Mouse (Mus musculus): ENCODE results near the gene Clic6. TPM values are rescaled to one million over a fixed set of nuclear protein-coding genes. Genes with fewer than 3 reads are reported as not detected.

The Clic6 gene
- polyA plus RNA-seq, 1 experiment, result 9.5 TPM

DNA sequence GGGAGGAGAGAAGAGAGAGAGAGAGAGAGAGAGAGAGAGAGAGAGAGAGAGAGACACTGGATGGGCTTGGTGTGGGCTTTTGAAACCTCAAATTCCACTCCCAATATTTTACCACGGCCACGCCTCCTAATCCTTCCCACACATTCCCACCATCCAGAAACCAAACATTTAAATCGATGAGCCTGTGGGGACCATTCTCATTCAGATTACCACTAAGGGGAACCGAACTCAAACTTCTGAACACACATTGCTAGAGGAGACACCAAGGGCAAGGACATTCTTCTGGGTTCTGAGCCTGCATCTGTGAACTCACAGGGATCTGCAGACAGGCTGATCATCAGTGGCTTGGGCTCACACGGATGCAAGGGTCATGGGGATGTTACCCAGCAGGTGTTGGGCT is 2.9 kb downstream of the Clic6 start:
- no peak for DNase-seq
- no peaks in the 10 kb centered on the region for H3K4me1 ChIP-seq (ENCODE audit: control insufficient read depth, insufficient read depth, low read length)
- TF ChIP-seq CTCF (IDR thresholded peaks at IDR 0.05; ENCODE audit: insufficient read depth, low read length), result no peak
- TF ChIP-seq POLR2A (IDR thresholded peaks at IDR 0.05; ENCODE audit: borderline replicate concordance, extremely low read depth, low read depth, low read length), result no peak
- no peak overlapping the region for H3K4me3 ChIP-seq (replicated peaks; ENCODE audit: extremely low read depth, low read depth, low read length)
- 86% methylated on average over 5 of the region's 5 CpGs for WGBS

DNA sequence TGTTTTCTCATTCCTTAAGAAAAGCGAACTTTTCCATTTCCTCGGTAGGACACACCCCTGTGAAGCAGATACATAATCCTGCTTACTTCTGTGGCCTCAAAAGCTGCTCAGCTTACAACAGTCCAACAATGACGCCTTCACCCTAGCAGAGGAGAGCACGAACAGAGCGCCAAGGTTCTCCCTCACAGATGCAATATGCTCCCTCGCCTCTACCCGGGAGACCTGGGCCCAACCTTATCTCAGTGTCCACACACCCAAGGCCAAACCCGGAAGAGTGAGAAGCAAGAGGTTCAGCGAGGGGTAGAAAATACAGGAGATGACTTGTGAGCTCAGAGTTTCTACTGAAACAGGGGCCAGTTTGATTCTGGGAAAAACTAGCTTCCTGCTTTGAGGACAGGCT is 3.8 kb downstream of the Clic6 start:
- no peak for TF ChIP-seq POLR2A (IDR thresholded peaks at IDR 0.05; ENCODE audit: borderline replicate concordance, extremely low read depth, low read depth, low read length)
- TF ChIP-seq CTCF (IDR thresholded peaks at IDR 0.05; ENCODE audit: insufficient read depth, low read length), result no peak
- no peak for DNase-seq
- WGBS, result 64% methylated on average over 9 of the region's 9 CpGs
- Histone ChIP-seq H3K4me3 (replicated peaks; ENCODE audit: extremely low read depth, low read depth, low read length) (no peak overlapping the region), H3K4me1 (ENCODE audit: control insufficient read depth, insufficient read depth, low read length) (no peaks in the 10 kb centered on the region)

GRCm38 (mm10) chr16:92497851-92498588 is 12.5 kb downstream of the Clic6 start:
- WGBS, result 10% methylated on average over 26 of the region's 26 CpGs
- TF ChIP-seq CTCF (IDR thresholded peaks at IDR 0.05; ENCODE audit: insufficient read depth, low read length) (no peak), POLR2A (IDR thresholded peaks at IDR 0.05; ENCODE audit: borderline replicate concordance, extremely low read depth, low read depth, low read length) (no peak)
- Histone ChIP-seq H3K4me1 (ENCODE audit: control insufficient read depth, insufficient read depth, low read length) (peaks cover 5% of the 10 kb centered on the region), H3K4me3 (replicated peaks; ENCODE audit: extremely low read depth, low read depth, low read length) (peak overlapping the region; percentile 52)
- DNase-seq, result peak; percentile 34

DNA sequence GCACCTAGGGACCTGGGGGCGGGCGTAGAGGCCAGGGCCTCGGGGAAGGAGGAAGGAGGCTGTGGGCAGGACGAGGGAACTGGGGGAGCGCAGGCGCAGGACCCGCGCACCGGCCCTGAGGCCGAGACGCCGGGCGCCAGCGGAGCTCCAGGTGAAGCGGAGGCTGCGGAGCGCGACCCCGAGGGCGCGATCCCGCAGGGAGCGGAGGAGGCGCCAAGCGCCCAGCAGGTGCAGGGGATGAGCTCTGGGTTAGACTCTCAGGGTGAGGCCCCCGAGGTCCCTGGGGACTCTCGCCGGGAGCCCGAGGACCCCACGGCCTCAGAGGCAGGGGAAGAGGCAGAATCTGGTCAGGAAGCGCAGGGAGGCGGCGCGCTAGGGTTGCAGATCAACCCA is 13.0 kb downstream of the Clic6 start:
- peak; percentile 34 for DNase-seq
- peak overlapping the region; percentile 52 for H3K4me3 ChIP-seq (replicated peaks; ENCODE audit: extremely low read depth, low read depth, low read length)
- WGBS, result 1% methylated on average over 34 of the region's 34 CpGs
- TF ChIP-seq CTCF (IDR thresholded peaks at IDR 0.05; ENCODE audit: insufficient read depth, low read length) (no peak), POLR2A (IDR thresholded peaks at IDR 0.05; ENCODE audit: borderline replicate concordance, extremely low read depth, low read depth, low read length) (no peak)
- peaks cover 5% of the 10 kb centered on the region for H3K4me1 ChIP-seq (ENCODE audit: control insufficient read depth, insufficient read depth, low read length)

DNA sequence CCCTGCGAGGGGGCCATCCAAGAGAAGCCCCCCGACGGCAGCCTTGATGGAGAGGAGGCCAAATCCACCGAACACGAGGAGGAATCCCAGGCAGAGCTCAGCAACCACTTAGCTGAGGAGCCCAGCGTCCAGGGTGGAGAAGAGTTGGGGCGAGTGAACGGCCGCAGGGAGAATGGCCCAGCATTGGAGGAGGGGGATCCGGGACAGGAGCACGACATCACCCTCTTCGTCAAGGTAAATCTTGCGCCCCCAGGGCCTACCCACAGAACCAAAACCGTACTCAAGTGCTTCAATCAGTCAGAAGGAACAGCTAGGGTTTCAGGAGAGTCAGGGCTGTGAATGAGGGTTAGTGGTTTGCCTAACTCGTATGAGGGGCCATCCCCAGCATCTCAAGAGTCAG is 13.8 kb downstream of the Clic6 start:
- peaks cover 5% of the 10 kb centered on the region for H3K4me1 ChIP-seq (ENCODE audit: control insufficient read depth, insufficient read depth, low read length)
- peak overlapping the region; percentile 13 for H3K4me3 ChIP-seq (replicated peaks; ENCODE audit: extremely low read depth, low read depth, low read length)
- no peak for DNase-seq
- WGBS, result 25% methylated on average over 15 of the region's 15 CpGs
- TF ChIP-seq POLR2A (IDR thresholded peaks at IDR 0.05; ENCODE audit: borderline replicate concordance, extremely low read depth, low read depth, low read length), result no peak
- TF ChIP-seq CTCF (IDR thresholded peaks at IDR 0.05; ENCODE audit: insufficient read depth, low read length), result no peak

GRCm38 (mm10) chr16:92500534-92500933 is 15.0 kb downstream of the Clic6 start:
- WGBS, result 78% methylated on average over 8 of the region's 8 CpGs
- no peak for TF ChIP-seq CTCF (IDR thresholded peaks at IDR 0.05; ENCODE audit: insufficient read depth, low read length)
- TF ChIP-seq POLR2A (IDR thresholded peaks at IDR 0.05; ENCODE audit: borderline replicate concordance, extremely low read depth, low read depth, low read length), result no peak
- DNase-seq, result no peak
- Histone ChIP-seq H3K4me1 (ENCODE audit: control insufficient read depth, insufficient read depth, low read length) (peaks cover 5% of the 10 kb centered on the region), H3K4me3 (replicated peaks; ENCODE audit: extremely low read depth, low read depth, low read length) (no peak overlapping the region)

GRCm38 (mm10) chr16:92503105-92503504 is 17.6 kb downstream of the Clic6 start:
- TF ChIP-seq CTCF (IDR thresholded peaks at IDR 0.05; ENCODE audit: insufficient read depth, low read length) (no peak), POLR2A (IDR thresholded peaks at IDR 0.05; ENCODE audit: borderline replicate concordance, extremely low read depth, low read depth, low read length) (no peak)
- DNase-seq, result no peak
- 69% methylated on average over 5 of the region's 5 CpGs for WGBS
- Histone ChIP-seq H3K4me1 (ENCODE audit: control insufficient read depth, insufficient read depth, low read length) (peaks cover 5% of the 10 kb centered on the region), H3K4me3 (replicated peaks; ENCODE audit: extremely low read depth, low read depth, low read length) (no peak overlapping the region)

- TF ChIP-seq POLR2A (IDR thresholded peaks at IDR 0.05; ENCODE audit: borderline replicate concordance, extremely low read depth, low read depth, low read length) (no peak), CTCF (IDR thresholded peaks at IDR 0.05; ENCODE audit: insufficient read depth, low read length) (no peak)
- no peak overlapping the region for H3K4me3 ChIP-seq (replicated peaks; ENCODE audit: extremely low read depth, low read depth, low read length)
- WGBS, result 66% methylated on average over 4 of the region's 4 CpGs
- no peak for DNase-seq
- no peaks in the 10 kb centered on the region for H3K4me1 ChIP-seq (ENCODE audit: control insufficient read depth, insufficient read depth, low read length)
Observed at GRCm38 (mm10) chr16:92507573-92507972, 22.0 kb downstream of the Clic6 start.

DNA sequence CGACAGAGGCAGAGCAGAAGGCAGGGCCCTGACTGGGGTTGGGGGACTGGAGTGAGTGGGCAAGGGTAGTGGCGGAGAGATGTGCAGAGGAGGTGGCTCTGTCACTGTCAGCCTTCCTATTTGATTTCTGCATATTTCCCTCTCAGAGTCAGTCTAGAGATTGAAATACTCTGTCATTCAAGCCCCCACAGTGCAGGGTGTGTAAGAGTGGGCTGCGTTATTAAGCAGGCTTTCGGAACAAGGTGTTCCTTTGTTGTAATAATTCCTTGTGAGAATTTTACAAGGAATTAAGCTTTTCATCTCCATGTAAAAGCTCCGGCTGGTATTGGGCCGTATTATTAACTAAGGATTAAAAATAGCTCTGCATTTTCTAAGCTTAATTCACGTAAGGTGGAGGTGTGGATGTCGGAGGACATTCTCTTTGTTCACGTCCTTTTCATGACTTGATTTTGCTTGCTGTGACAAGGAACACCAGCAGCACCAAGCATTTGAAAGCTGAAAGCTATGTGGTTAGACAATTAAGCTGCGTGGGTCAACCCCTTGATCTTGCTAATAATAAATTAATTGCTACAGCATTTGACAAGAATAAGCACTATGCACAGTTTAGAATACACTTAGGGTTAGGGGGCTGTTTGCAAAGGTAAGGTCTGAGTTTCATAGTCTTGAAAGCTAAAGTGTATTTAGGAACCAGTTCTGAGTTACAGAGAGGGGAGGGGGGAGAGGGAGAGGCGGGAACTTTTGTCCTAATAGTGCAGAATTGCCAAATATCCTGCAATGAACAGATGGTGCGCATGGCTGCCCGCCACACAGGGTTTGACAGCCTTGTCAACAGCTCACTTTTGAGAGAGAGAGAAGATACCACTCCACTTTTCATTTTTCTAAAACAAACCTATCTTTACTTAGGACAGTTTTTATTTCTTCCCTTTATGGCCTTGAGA is 25.6 kb downstream of the Clic6 start:
- Histone ChIP-seq H3K4me3 (replicated peaks; ENCODE audit: extremely low read depth, low read depth, low read length) (no peak overlapping the region), H3K4me1 (ENCODE audit: control insufficient read depth, insufficient read depth, low read length) (no peaks in the 10 kb centered on the region)
- DNase-seq, result no peak
- TF ChIP-seq POLR2A (IDR thresholded peaks at IDR 0.05; ENCODE audit: borderline replicate concordance, extremely low read depth, low read depth, low read length), result no peak
- no peak for TF ChIP-seq CTCF (IDR thresholded peaks at IDR 0.05; ENCODE audit: insufficient read depth, low read length)
- WGBS, result 60% methylated on average over 13 of the region's 13 CpGs
